Mouse (Mus musculus) T-cell, adult 66 days (primary cell): Measurements from ENCODE around the gene Fmo3. TPM values are rescaled to one million over a fixed set of nuclear protein-coding genes. Genes with fewer than 3 reads are reported as not detected.

Source experiments
- total RNA-seq, 2 experiments: library from RNA; stranded (reverse); gene quantifications; 3 replicates in 1 of 2; 4 replicates in 1 of 2; pipeline ENCODE4 v1.2.4; 2023

Gene Fmo3
- total RNA-seq, result not detected

GRCm38 (mm10) chr1:162984428-162984827 lies at the start of gene Fmo3:
Gene Fmo3 (minus strand): TSS chr1:162984528.

GRCm38 (mm10) chr1:162937415-162937814 lies 46.9 kb downstream of the Fmo3 start, which contains the start of gene Fmo6:
Gene Fmo6 (minus strand): TSS chr1:162937515.

Other genes starting within 250 kb of the Fmo3 start
- 100 to 1,000 TPM; 515 to 538 TPM for gene Prrc2c, start 244.0 kb downstream of the Fmo3 start, total RNA-seq
- gene Fmo4, start 170.6 kb downstream of the Fmo3 start, total RNA-seq, result not detected
- not detected for gene Fmo1, start 117.9 kb downstream of the Fmo3 start, total RNA-seq
- gene Fmo2, start 85.8 kb downstream of the Fmo3 start, total RNA-seq, result not detected
- gene Fmo6, start 47.0 kb downstream of the Fmo3 start, total RNA-seq, result not detected
- not detected for gene Mroh9, start 101.1 kb upstream of the Fmo3 start, total RNA-seq